Mouse (Mus musculus): Measurements from ENCODE around the gene Olfr859. TPM values are rescaled to one million over a fixed set of nuclear protein-coding genes. Genes with fewer than 3 reads are reported as not detected.

Gene Olfr859
- under 1 TPM in 1 of 2 experiments, not detected in 1; 0.11 TPM for polyA plus RNA-seq (2017; shearing (Covaris generic))

GRCm38 (mm10) chr9:19804606-19805005 is at the start of gene Olfr859:
Gene Olfr859 (plus strand): TSS chr9:19804906.

GRCm38 (mm10) chr9:19779983-19780382 is 24.7 kb upstream of the Olfr859 start, which contains the start of gene Olfr58:
Gene Olfr58 (plus strand): TSS chr9:19780283.

GRCm38 (mm10) chr9:19849647-19850046 is 44.9 kb downstream of the Olfr859 start, which contains the start of gene Olfr860:
Gene Olfr860 (minus strand): TSS chr9:19849747.

Other genes starting within 250 kb of the Olfr859 start
- gene Olfr854, start 237.5 kb upstream of the Olfr859 start, polyA plus RNA-seq (2017; shearing (Covaris generic)): not detected
- under 1 TPM in 1 of 2 experiments, not detected in 1; 0.16 TPM for gene Olfr855, start 222.3 kb upstream of the Olfr859 start, polyA plus RNA-seq (2017; shearing (Covaris generic))
- 10 to 100 TPM; 28.5 to 34.8 TPM for gene Zfp317, start 182.8 kb upstream of the Olfr859 start, polyA plus RNA-seq (2017; shearing (Covaris generic))
- not detected for gene Olfr857, start 95.5 kb upstream of the Olfr859 start, polyA plus RNA-seq (2017; shearing (Covaris generic))
- gene Olfr58, start 24.6 kb upstream of the Olfr859 start, polyA plus RNA-seq (2017; shearing (Covaris generic)): under 1 TPM in 1 of 2 experiments, not detected in 1; 0.42 TPM
- gene Olfr860, start 44.8 kb downstream of the Olfr859 start, polyA plus RNA-seq (2017; shearing (Covaris generic)): 1 to 10 TPM in 1 of 2 experiments, not detected in 1; 1.5 TPM
- gene Olfr862, start 83.1 kb downstream of the Olfr859 start, polyA plus RNA-seq (2017; shearing (Covaris generic)): under 1 TPM in 1 of 2 experiments, not detected in 1; 0.91 TPM
- gene Olfr77, start 112.0 kb downstream of the Olfr859 start, polyA plus RNA-seq (2017; shearing (Covaris generic)): under 1 TPM; 0.74 to 0.84 TPM
- not detected for gene Olfr866, start 223.1 kb downstream of the Olfr859 start, polyA plus RNA-seq (2017; shearing (Covaris generic))